Mouse (Mus musculus): Measurements from ENCODE around the gene Dnajc5. TPM values are rescaled to one million over a fixed set of nuclear protein-coding genes. Genes with fewer than 3 reads are reported as not detected.

Dnajc5 gene
- polyA plus RNA-seq, 1 experiment from 2014 or later, result 102 TPM

DNA sequence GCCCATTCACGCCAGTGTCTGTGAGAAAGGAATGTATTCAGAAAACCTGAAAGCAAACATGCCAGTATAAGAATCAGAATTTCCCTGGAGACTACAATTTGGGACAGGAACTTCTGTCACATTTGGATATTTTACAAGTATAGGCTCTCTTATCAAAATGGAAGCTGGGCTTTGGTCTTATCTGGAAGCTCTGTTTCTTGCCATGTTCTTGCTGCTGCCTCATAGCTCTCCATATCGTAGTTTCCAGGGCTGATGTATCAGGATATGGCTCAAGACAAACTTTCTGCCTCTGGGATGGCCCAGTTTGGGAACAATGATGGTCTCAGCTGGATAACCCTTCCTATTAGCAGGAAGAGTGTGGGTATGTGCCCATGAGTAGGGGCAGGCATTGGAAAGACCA, 56.3 kb downstream of the Dnajc5 start:
- no peak overlapping the region for H3K4me3 ChIP-seq (ENCODE audit: low read depth, low read length)
- no peaks in the 10 kb centered on the region for H3K9me3 ChIP-seq (ENCODE audit: control insufficient read depth, low read length)
- H3K4me2 ChIP-seq, result no peak overlapping the region
- ATAC-seq (ENCODE audit: low FRiP score), result no peak
- H3K27me3 ChIP-seq (ENCODE audit: control insufficient read depth, insufficient read depth, low read length), result no peaks in the 10 kb centered on the region
- peaks cover 6% of the 10 kb centered on the region; the same call in 1 of the 2 replicates for H3K4me1 ChIP-seq (ENCODE audit: control insufficient read depth, insufficient read depth, low read length)
- DNase-seq (ENCODE audit: low spot score, missing footprints), result no peak
- H3K36me3 ChIP-seq (ENCODE audit: control insufficient read depth, insufficient read depth, low read length), result no peaks in the 10 kb centered on the region
- H3K27ac ChIP-seq (ENCODE audit: low read depth, low read length), result no peak overlapping the region
- H3K9ac ChIP-seq (ENCODE audit: low read length), result no peak overlapping the region
- 96% methylated on average over 2 of the region's 2 CpGs for WGBS

DNA sequence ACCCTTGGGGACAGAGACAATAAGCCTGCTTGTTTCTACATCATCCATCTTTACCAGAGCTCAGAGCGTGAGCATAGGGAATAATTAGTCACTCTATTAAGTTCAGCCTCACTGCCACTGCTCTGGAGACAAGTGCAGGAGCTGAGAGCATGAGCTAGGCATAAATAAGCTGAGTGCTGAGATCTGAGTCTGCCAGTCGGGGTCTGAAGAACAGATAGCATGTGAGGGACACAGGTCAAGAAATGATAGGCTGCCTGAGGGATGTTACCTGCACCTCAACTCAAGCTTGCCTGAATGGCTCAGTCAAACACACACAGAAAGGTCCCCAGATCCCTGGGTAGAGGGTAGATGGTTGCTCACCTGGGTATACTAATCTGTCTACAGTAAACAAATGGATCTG, 56.8 kb downstream of the Dnajc5 start:
- H3K9me3 ChIP-seq (ENCODE audit: control insufficient read depth, low read length), result no peaks in the 10 kb centered on the region
- 83% methylated on average over 2 of the region's 2 CpGs for WGBS
- H3K4me2 ChIP-seq, result no peak overlapping the region
- ATAC-seq (ENCODE audit: low FRiP score) (no peak), DNase-seq (ENCODE audit: low spot score, missing footprints) (no peak)
- H3K4me3 ChIP-seq (ENCODE audit: low read depth, low read length), result no peak overlapping the region
- no peaks in the 10 kb centered on the region for H3K36me3 ChIP-seq (ENCODE audit: control insufficient read depth, insufficient read depth, low read length)
- no peaks in the 10 kb centered on the region for H3K27me3 ChIP-seq (ENCODE audit: control insufficient read depth, insufficient read depth, low read length)
- no peak overlapping the region for H3K27ac ChIP-seq (ENCODE audit: low read depth, low read length)
- peaks cover 6% of the 10 kb centered on the region for H3K4me1 ChIP-seq (ENCODE audit: control insufficient read depth, insufficient read depth, low read length)
- H3K9ac ChIP-seq (ENCODE audit: low read length), result no peak overlapping the region

GRCm38 (mm10) chr2:181577981-181578581, 57.8 kb downstream of the Dnajc5 start:
- Histone ChIP-seq H3K36me3 (ENCODE audit: control insufficient read depth, insufficient read depth, low read length) (no peaks in the 10 kb centered on the region), H3K4me2 (no peak overlapping the region), H3K4me1 (ENCODE audit: control insufficient read depth, insufficient read depth, low read length) (peaks cover 6% of the 10 kb centered on the region), H3K4me3 (ENCODE audit: low read depth, low read length) (no peak overlapping the region), H3K27ac (ENCODE audit: low read depth, low read length) (no peak overlapping the region), H3K9me3 (ENCODE audit: control insufficient read depth, low read length) (no peaks in the 10 kb centered on the region), H3K9ac (ENCODE audit: low read length) (no peak overlapping the region), H3K27me3 (ENCODE audit: control insufficient read depth, insufficient read depth, low read length) (no peaks in the 10 kb centered on the region)
- ATAC-seq (ENCODE audit: low FRiP score) (no peak), DNase-seq (ENCODE audit: low spot score, missing footprints) (no peak)
- 83% methylated on average over 7 of the region's 7 CpGs for WGBS

DNA sequence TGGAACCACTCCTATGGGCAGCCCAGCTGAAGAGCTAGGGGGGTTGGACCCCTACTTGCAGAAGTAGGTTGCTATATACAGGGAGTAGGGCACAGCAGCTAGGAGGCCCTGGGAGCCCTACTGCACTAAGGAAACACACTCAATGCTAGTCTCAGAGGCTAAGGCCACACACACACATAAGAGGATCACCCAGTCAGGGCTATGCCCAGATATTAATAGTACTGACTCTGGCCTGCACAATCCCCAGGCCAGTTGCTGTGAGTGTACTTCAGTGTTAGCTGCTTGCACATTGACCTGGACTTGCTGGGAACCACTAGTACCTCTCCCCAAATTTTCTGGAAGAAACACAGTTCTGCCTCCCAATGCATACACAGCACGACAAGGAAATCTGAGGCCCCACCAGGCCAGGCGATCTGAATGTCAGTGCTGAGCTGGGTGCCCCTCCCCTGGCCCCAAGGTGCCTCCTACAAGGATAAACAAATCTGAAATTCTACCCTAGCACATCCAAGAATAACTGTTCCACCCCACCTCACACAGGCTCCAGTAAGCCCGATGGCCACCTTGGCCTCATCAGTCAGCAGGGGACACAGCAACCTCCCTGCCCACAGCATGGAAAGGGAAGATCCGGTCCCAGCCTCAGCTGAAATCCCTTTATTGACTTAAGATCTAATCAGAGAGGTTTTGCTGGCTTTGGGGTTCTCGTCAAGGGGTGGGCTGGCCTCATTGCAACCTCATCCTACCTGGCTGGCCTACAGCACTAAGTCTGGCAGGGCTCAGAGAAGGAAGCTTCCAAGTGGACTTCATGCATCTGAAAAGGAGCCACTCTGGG, 58.7 kb downstream of the Dnajc5 start:
- no peak overlapping the region for H3K4me2 ChIP-seq
- no peak for DNase-seq (ENCODE audit: low spot score, missing footprints)
- no peak overlapping the region for H3K27ac ChIP-seq (ENCODE audit: low read depth, low read length)
- no peak overlapping the region for H3K4me3 ChIP-seq (ENCODE audit: low read depth, low read length)
- WGBS, result 82% methylated on average over 5 of the region's 5 CpGs
- no peaks in the 10 kb centered on the region for H3K36me3 ChIP-seq (ENCODE audit: control insufficient read depth, insufficient read depth, low read length)
- no peaks in the 10 kb centered on the region for H3K27me3 ChIP-seq (ENCODE audit: control insufficient read depth, insufficient read depth, low read length)
- H3K9ac ChIP-seq (ENCODE audit: low read length), result no peak overlapping the region
- peaks cover 6% of the 10 kb centered on the region for H3K4me1 ChIP-seq (ENCODE audit: control insufficient read depth, insufficient read depth, low read length)
- no peak for ATAC-seq (ENCODE audit: low FRiP score)
- no peaks in the 10 kb centered on the region for H3K9me3 ChIP-seq (ENCODE audit: control insufficient read depth, low read length)

DNA sequence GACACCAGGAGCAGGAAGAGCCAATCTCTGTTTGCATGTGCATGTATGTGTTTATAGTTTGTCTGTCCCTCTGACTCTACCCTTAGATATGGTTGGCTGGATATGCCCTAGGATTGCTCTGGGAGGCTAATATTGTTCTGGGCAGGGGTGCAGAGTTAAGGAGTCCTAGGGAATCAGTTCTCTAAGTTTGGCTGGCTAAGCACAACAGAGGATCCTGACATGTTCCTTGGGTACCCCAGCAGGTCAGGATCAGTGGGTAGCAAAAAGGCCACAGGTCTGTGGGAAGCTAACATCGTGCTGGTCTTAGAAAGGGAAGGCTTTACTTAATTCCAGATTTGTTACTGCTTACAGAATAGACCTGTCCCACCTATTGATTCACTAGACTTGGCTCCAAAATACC, 59.4 kb downstream of the Dnajc5 start:
- H3K9me3 ChIP-seq (ENCODE audit: control insufficient read depth, low read length), result no peaks in the 10 kb centered on the region
- no peak overlapping the region for H3K4me3 ChIP-seq (ENCODE audit: low read depth, low read length)
- no peak overlapping the region for H3K27ac ChIP-seq (ENCODE audit: low read depth, low read length)
- 96% methylated on average over 1 of the region's 1 CpGs for WGBS
- H3K36me3 ChIP-seq (ENCODE audit: control insufficient read depth, insufficient read depth, low read length), result peaks cover 3% of the 10 kb centered on the region
- no peak overlapping the region for H3K4me2 ChIP-seq
- H3K27me3 ChIP-seq (ENCODE audit: control insufficient read depth, insufficient read depth, low read length), result no peaks in the 10 kb centered on the region
- DNase-seq (ENCODE audit: low spot score, missing footprints), result no peak
- no peak overlapping the region for H3K9ac ChIP-seq (ENCODE audit: low read length)
- H3K4me1 ChIP-seq (ENCODE audit: control insufficient read depth, insufficient read depth, low read length), result peaks cover 6% of the 10 kb centered on the region
- ATAC-seq (ENCODE audit: low FRiP score), result no peak

DNA sequence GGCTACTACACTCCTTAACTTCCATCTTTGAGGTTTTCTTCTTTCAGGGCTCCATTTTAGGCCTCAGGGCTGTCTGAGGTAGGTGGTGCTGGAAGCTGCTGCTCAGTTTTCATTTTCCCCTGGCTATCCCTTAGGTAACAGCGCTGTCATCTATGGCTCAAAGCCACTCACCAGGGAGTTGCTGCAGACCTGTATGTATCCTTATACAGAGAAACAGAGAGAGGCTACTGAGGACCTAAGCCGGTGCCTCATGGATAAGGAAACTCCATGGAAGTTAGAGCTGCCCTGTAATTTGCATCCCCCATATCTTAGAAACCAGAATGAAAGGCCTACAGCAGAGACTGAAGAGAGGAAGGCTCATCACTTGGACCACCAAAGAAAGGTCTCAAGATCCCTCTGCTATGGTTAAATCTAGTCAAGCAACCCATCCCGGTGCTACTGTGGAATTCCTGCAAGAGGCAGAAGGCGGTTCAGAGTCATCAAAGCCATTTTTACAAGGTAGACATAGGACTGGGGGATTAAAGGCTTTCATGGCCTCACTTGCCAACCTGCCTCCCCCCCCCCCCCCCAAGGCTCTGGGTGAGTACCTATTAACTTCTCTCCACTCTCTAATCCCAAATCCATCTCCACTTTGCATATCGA, 60.0 kb downstream of the Dnajc5 start:
- H3K27ac ChIP-seq (ENCODE audit: low read depth, low read length), result no peak overlapping the region
- peak overlapping the region; percentile 79 for H3K4me3 ChIP-seq (ENCODE audit: low read depth, low read length)
- WGBS, result 82% methylated on average over 5 of the region's 5 CpGs
- no peaks in the 10 kb centered on the region for H3K27me3 ChIP-seq (ENCODE audit: control insufficient read depth, insufficient read depth, low read length)
- no peak for ATAC-seq (ENCODE audit: low FRiP score)
- H3K4me1 ChIP-seq (ENCODE audit: control insufficient read depth, insufficient read depth, low read length), result peaks cover 6% of the 10 kb centered on the region
- peaks cover 4% of the 10 kb centered on the region for H3K36me3 ChIP-seq (ENCODE audit: control insufficient read depth, insufficient read depth, low read length)
- no peak for DNase-seq (ENCODE audit: low spot score, missing footprints)
- H3K9ac ChIP-seq (ENCODE audit: low read length), result peak overlapping the region; percentile 90
- no peaks in the 10 kb centered on the region for H3K9me3 ChIP-seq (ENCODE audit: control insufficient read depth, low read length)
- H3K4me2 ChIP-seq, result peak overlapping the region; percentile 95

DNA sequence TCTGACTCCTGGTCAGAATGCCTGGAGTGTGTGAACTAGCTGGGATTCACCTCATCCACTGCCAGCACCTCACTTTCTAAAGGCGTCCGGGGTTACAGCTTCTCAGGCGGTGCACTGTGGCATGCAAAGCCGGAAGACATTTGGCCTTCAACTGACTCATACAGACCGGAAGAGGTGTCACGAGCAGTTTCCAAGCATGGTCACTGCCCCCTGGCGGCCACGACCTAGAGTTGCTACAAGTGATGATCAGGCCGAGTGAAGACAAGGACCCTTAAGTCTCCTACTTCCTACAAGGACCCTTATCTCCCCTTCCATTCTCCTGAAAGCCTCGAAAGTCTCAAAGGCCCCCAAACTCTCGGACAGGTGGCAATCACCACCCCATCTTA, 60.7 kb downstream of the Dnajc5 start:
- DNase-seq (ENCODE audit: low spot score, missing footprints) (peak; percentile 96), ATAC-seq (ENCODE audit: low FRiP score) (peak; percentile 78)
- peaks cover 6% of the 10 kb centered on the region for H3K4me1 ChIP-seq (ENCODE audit: control insufficient read depth, insufficient read depth, low read length)
- no peaks in the 10 kb centered on the region for H3K9me3 ChIP-seq (ENCODE audit: control insufficient read depth, low read length)
- peak overlapping the region; percentile 79 for H3K4me3 ChIP-seq (ENCODE audit: low read depth, low read length)
- peaks cover 9% of the 10 kb centered on the region for H3K36me3 ChIP-seq (ENCODE audit: control insufficient read depth, insufficient read depth, low read length)
- peak overlapping the region; percentile 85 for H3K27ac ChIP-seq (ENCODE audit: low read depth, low read length)
- WGBS, result under 1% methylated on average over 11 of the region's 11 CpGs
- H3K27me3 ChIP-seq (ENCODE audit: control insufficient read depth, insufficient read depth, low read length), result no peaks in the 10 kb centered on the region
- peak overlapping the region; percentile 95 for H3K4me2 ChIP-seq
- peak overlapping the region; percentile 90 for H3K9ac ChIP-seq (ENCODE audit: low read length)

GRCm38 (mm10) chr2:181581402-181582120, 61.3 kb downstream of the Dnajc5 start:
- Histone ChIP-seq H3K27ac (ENCODE audit: low read depth, low read length) (peak overlapping the region; percentile 85), H3K9ac (ENCODE audit: low read length) (peak overlapping the region; percentile 90), H3K4me1 (ENCODE audit: control insufficient read depth, insufficient read depth, low read length) (peaks cover 6% of the 10 kb centered on the region), H3K4me3 (ENCODE audit: low read depth, low read length) (peak overlapping the region; percentile 79), H3K9me3 (ENCODE audit: control insufficient read depth, low read length) (no peaks in the 10 kb centered on the region), H3K36me3 (ENCODE audit: control insufficient read depth, insufficient read depth, low read length) (peaks cover 10% of the 10 kb centered on the region), H3K27me3 (ENCODE audit: control insufficient read depth, insufficient read depth, low read length) (no peaks in the 10 kb centered on the region), H3K4me2 (peak overlapping the region; percentile 95)
- ATAC-seq (ENCODE audit: low FRiP score) (peak; percentile 87), DNase-seq (ENCODE audit: low spot score, missing footprints) (peak; percentile 98)
- WGBS, result under 1% methylated on average over 49 of the region's 49 CpGs

Measured in midbrain, embryonic 11.5 days (tissue).